Mouse (Mus musculus): Measurements from ENCODE around the gene Lyrm1. TPM values are rescaled to one million over a fixed set of nuclear protein-coding genes. Genes with fewer than 3 reads are reported as not detected.
A peak's percentile ranks its signal among the peaks of the same experiment; 100 is the strongest.

Gene Lyrm1
- 9.9 and 10.6 TPM in 2 replicates for polyA plus RNA-seq (2014; fragmentation: Nextera tagmentation; extraction: Ambion mirVana)

GRCm38 (mm10) chr7:119895639-119896512, at the start of gene Lyrm1, which contains the start of gene Dcun1d3:
Gene Lyrm1 (plus strand): TSS chr7:119895861.
Gene Dcun1d3 (minus strand): TSS chr7:119896298.
- ATAC-seq (ENCODE audit: low read depth) = peak; percentile 98

GRCm38 (mm10) chr7:119847396-119847795, 48.3 kb upstream of the Lyrm1 start:
- ATAC-seq (ENCODE audit: low read depth) = no peak
- no peak for DNase-seq (ENCODE audit: low spot score)
- 78% methylated on average over 2 of the region's 2 CpGs for WGBS
- no peaks in the 10 kb centered on the region for H3K4me1 ChIP-seq (ENCODE audit: control insufficient read depth, insufficient read depth, low read length)
- no peaks in the 10 kb centered on the region for H3K27me3 ChIP-seq (replicated peaks; ENCODE audit: control insufficient read depth, insufficient read depth, low read length)
- H3K4me2 ChIP-seq (ENCODE audit: low read depth, low read length) = no peak overlapping the region
- H3K9me3 ChIP-seq (ENCODE audit: control insufficient read depth, low read length) = no peaks in the 10 kb centered on the region
- peaks cover 40% of the 10 kb centered on the region; the same call in 1 of the 2 replicates for H3K36me3 ChIP-seq (ENCODE audit: control insufficient read depth, insufficient read depth, low read length)
- H3K9ac ChIP-seq (ENCODE audit: low read depth, low read length) = no peak overlapping the region
- no peak overlapping the region for H3K27ac ChIP-seq (replicated peaks; ENCODE audit: low read depth, low read length)
- no peak overlapping the region for H3K4me3 ChIP-seq (ENCODE audit: low read depth, low read length)

More at GRCm38 (mm10) chr7:119895639-119896512, at the start of gene Lyrm1, which contains the start of gene Dcun1d3:
- Histone ChIP-seq H3K4me3 (ENCODE audit: low read depth, low read length) (peak within 1 kb of the TSS; percentile 61), H3K9ac (ENCODE audit: low read depth, low read length) (peak within 1 kb of the TSS; percentile 80), H3K27ac (replicated peaks; ENCODE audit: low read depth, low read length) (peak within 1 kb of the TSS; percentile 94), H3K4me1 (ENCODE audit: control insufficient read depth, insufficient read depth, low read length) (peaks cover 20% of the 10 kb centered on the region), H3K4me2 (ENCODE audit: low read depth, low read length) (peak within 1 kb of the TSS; percentile 85), H3K27me3 (replicated peaks; ENCODE audit: control insufficient read depth, insufficient read depth, low read length) (no peaks in the 10 kb centered on the region), H3K36me3 (ENCODE audit: control insufficient read depth, insufficient read depth, low read length) (no peaks in the 10 kb centered on the region), H3K9me3 (ENCODE audit: control insufficient read depth, low read length) (no peaks in the 10 kb centered on the region)
- under 1% methylated on average over 62 of the region's 63 CpGs for WGBS
- DNase-seq (ENCODE audit: low spot score) = peak; percentile 99

- no peak overlapping the region for H3K4me3 ChIP-seq (ENCODE audit: low read depth, low read length)
- no peak overlapping the region for H3K4me2 ChIP-seq (ENCODE audit: low read depth, low read length)
- no peaks in the 10 kb centered on the region for H3K4me1 ChIP-seq (ENCODE audit: control insufficient read depth, insufficient read depth, low read length)
- H3K9me3 ChIP-seq (ENCODE audit: control insufficient read depth, low read length) = no peaks in the 10 kb centered on the region
- peaks cover 37% of the 10 kb centered on the region; the same call in 1 of the 2 replicates for H3K36me3 ChIP-seq (ENCODE audit: control insufficient read depth, insufficient read depth, low read length)
- ATAC-seq (ENCODE audit: low read depth) = no peak
- H3K27me3 ChIP-seq (replicated peaks; ENCODE audit: control insufficient read depth, insufficient read depth, low read length) = no peaks in the 10 kb centered on the region
- 4% methylated on average over 1 of the region's 1 CpGs for WGBS
- H3K27ac ChIP-seq (replicated peaks; ENCODE audit: low read depth, low read length) = no peak overlapping the region
- no peak overlapping the region for H3K9ac ChIP-seq (ENCODE audit: low read depth, low read length)
- DNase-seq (ENCODE audit: low spot score) = peak; percentile 24
Observed at GRCm38 (mm10) chr7:119849096-119849495, 46.6 kb upstream of the Lyrm1 start.

GRCm38 (mm10) chr7:119850737-119851136, 44.9 kb upstream of the Lyrm1 start:
- ATAC-seq (ENCODE audit: low read depth) (0 out of 2 replicates have a peak, but pooled peaks have one; percentile 15), DNase-seq (ENCODE audit: low spot score) (peak; percentile 33)
- no peak overlapping the region for H3K4me2 ChIP-seq (ENCODE audit: low read depth, low read length)
- H3K4me1 ChIP-seq (ENCODE audit: control insufficient read depth, insufficient read depth, low read length) = no peaks in the 10 kb centered on the region
- H3K4me3 ChIP-seq (ENCODE audit: low read depth, low read length) = no peak overlapping the region
- WGBS = 75% methylated on average over 5 of the region's 5 CpGs
- peaks cover 29% of the 10 kb centered on the region; the same call in 1 of the 2 replicates for H3K36me3 ChIP-seq (ENCODE audit: control insufficient read depth, insufficient read depth, low read length)
- no peaks in the 10 kb centered on the region for H3K9me3 ChIP-seq (ENCODE audit: control insufficient read depth, low read length)
- no peaks in the 10 kb centered on the region for H3K27me3 ChIP-seq (replicated peaks; ENCODE audit: control insufficient read depth, insufficient read depth, low read length)
- no peak overlapping the region for H3K27ac ChIP-seq (replicated peaks; ENCODE audit: low read depth, low read length)
- H3K9ac ChIP-seq (ENCODE audit: low read depth, low read length) = no peak overlapping the region

- Histone ChIP-seq H3K9me3 (ENCODE audit: control insufficient read depth, low read length) (no peaks in the 10 kb centered on the region), H3K36me3 (ENCODE audit: control insufficient read depth, insufficient read depth, low read length) (peaks cover 33% of the 10 kb centered on the region), H3K27me3 (replicated peaks; ENCODE audit: control insufficient read depth, insufficient read depth, low read length) (no peaks in the 10 kb centered on the region), H3K27ac (replicated peaks; ENCODE audit: low read depth, low read length) (no peak overlapping the region), H3K4me2 (ENCODE audit: low read depth, low read length) (no peak overlapping the region), H3K9ac (ENCODE audit: low read depth, low read length) (no peak overlapping the region), H3K4me3 (ENCODE audit: low read depth, low read length) (no peak overlapping the region), H3K4me1 (ENCODE audit: control insufficient read depth, insufficient read depth, low read length) (no peaks in the 10 kb centered on the region)
- no peak for DNase-seq (ENCODE audit: low spot score)
- no peak for ATAC-seq (ENCODE audit: low read depth)
Observed at GRCm38 (mm10) chr7:119852494-119852893, 43.2 kb upstream of the Lyrm1 start.

GRCm38 (mm10) chr7:119853186-119853585, 42.5 kb upstream of the Lyrm1 start:
- Histone ChIP-seq H3K4me2 (ENCODE audit: low read depth, low read length) (no peak overlapping the region), H3K9me3 (ENCODE audit: control insufficient read depth, low read length) (no peaks in the 10 kb centered on the region), H3K27ac (replicated peaks; ENCODE audit: low read depth, low read length) (no peak overlapping the region), H3K9ac (ENCODE audit: low read depth, low read length) (no peak overlapping the region), H3K4me1 (ENCODE audit: control insufficient read depth, insufficient read depth, low read length) (no peaks in the 10 kb centered on the region), H3K4me3 (ENCODE audit: low read depth, low read length) (no peak overlapping the region), H3K27me3 (replicated peaks; ENCODE audit: control insufficient read depth, insufficient read depth, low read length) (no peaks in the 10 kb centered on the region), H3K36me3 (ENCODE audit: control insufficient read depth, insufficient read depth, low read length) (peaks cover 40% of the 10 kb centered on the region)
- no peak for DNase-seq (ENCODE audit: low spot score)
- ATAC-seq (ENCODE audit: low read depth) = no peak
- WGBS = 88% methylated on average over 1 of the region's 1 CpGs

GRCm38 (mm10) chr7:119854362-119854761, 41.3 kb upstream of the Lyrm1 start:
- Histone ChIP-seq H3K9ac (ENCODE audit: low read depth, low read length) (no peak overlapping the region), H3K27ac (replicated peaks; ENCODE audit: low read depth, low read length) (no peak overlapping the region), H3K27me3 (replicated peaks; ENCODE audit: control insufficient read depth, insufficient read depth, low read length) (no peaks in the 10 kb centered on the region), H3K4me2 (ENCODE audit: low read depth, low read length) (no peak overlapping the region), H3K9me3 (ENCODE audit: control insufficient read depth, low read length) (no peaks in the 10 kb centered on the region), H3K4me3 (ENCODE audit: low read depth, low read length) (no peak overlapping the region), H3K4me1 (ENCODE audit: control insufficient read depth, insufficient read depth, low read length) (no peaks in the 10 kb centered on the region), H3K36me3 (ENCODE audit: control insufficient read depth, insufficient read depth, low read length) (peaks cover 51% of the 10 kb centered on the region)
- 99% methylated on average over 2 of the region's 2 CpGs for WGBS
- ATAC-seq (ENCODE audit: low read depth) = no peak
- DNase-seq (ENCODE audit: low spot score) = no peak

- Histone ChIP-seq H3K9me3 (ENCODE audit: control insufficient read depth, low read length) (no peaks in the 10 kb centered on the region), H3K9ac (ENCODE audit: low read depth, low read length) (no peak overlapping the region), H3K27me3 (replicated peaks; ENCODE audit: control insufficient read depth, insufficient read depth, low read length) (no peaks in the 10 kb centered on the region), H3K4me3 (ENCODE audit: low read depth, low read length) (no peak overlapping the region), H3K4me1 (ENCODE audit: control insufficient read depth, insufficient read depth, low read length) (no peaks in the 10 kb centered on the region), H3K4me2 (ENCODE audit: low read depth, low read length) (no peak overlapping the region), H3K36me3 (ENCODE audit: control insufficient read depth, insufficient read depth, low read length) (peaks cover 55% of the 10 kb centered on the region), H3K27ac (replicated peaks; ENCODE audit: low read depth, low read length) (no peak overlapping the region)
- ATAC-seq (ENCODE audit: low read depth) (no peak), DNase-seq (ENCODE audit: low spot score) (no peak)
Observed at GRCm38 (mm10) chr7:119855031-119855430, 40.6 kb upstream of the Lyrm1 start.
